In the genomic region with DNA sequence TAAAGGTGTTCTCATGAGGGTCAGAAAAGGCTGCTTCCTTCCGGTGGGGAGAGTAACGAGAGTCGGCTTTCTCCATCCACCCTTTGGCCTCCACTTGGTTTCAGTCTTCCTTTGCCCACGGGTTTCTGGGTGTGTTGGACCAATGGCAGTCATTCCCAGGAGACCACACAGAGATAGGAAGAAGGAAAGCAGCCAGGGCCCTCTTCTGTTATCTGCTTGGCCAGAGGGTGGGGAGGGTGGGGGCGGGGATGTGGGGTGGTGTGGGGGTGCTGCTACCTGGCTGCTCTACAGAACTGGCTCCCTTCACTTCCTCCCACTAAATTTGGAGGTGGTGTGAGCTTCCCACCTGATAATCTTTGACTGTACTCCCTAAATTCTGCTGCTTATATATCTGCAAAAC, we compare ENCODE assay signal across 10 mouse cellular contexts. TPM values are rescaled to one million over a fixed set of nuclear protein-coding genes. Genes with fewer than 3 reads are reported as not detected.
DNase-seq lines count a peak whose midpoint lies in the region; ATAC-seq lines count a peak whose summit lies in the region.
"Had no signal": no experiment of that assay in that cellular context is flagged by ENCODE, and none has a peak within 500 bp of the region (broad histone marks: within the 10 kb centered on the region; RNA-seq: fewer than 3 reads in every experiment).

No protein-coding gene starts in this region.

- peak; percentile 55 for ATAC-seq in intestine, embryonic 16.5 days
- ATAC-seq in midbrain, embryonic 14.5 days (ENCODE audit: low FRiP score, low TSS enrichment), result no peak
- no peak for ATAC-seq in megakaryocyte progenitor cell, adult 5-6 weeks (replicated peaks; ENCODE audit: poor library complexity)

- no peaks in the 10 kb centered on the region for H3K36me3 ChIP-seq in intestine, embryonic 16.5 days (ENCODE audit: control insufficient read depth, insufficient read depth, low read length)
- H3K36me3 ChIP-seq in midbrain, embryonic 14.5 days (ENCODE audit: control insufficient read depth, insufficient read depth, low read length), result no peaks in the 10 kb centered on the region
- H3K36me3 ChIP-seq: embryonic facial prominence, embryonic 15.5 days had no signal

- H3K27me3 ChIP-seq in intestine, embryonic 16.5 days (replicated peaks; ENCODE audit: control insufficient read depth, insufficient read depth, low read length), result no peaks in the 10 kb centered on the region
- no peaks in the 10 kb centered on the region for H3K27me3 ChIP-seq in midbrain, embryonic 14.5 days (ENCODE audit: control insufficient read depth, insufficient read depth, low read length)
- H3K27me3 ChIP-seq: embryonic facial prominence, embryonic 15.5 days had no signal

- H3K27ac ChIP-seq in intestine, embryonic 16.5 days (ENCODE audit: low read length), result peak overlapping the region; percentile 76
- no peak overlapping the region for H3K27ac ChIP-seq in midbrain, embryonic 14.5 days (replicated peaks; ENCODE audit: low read depth, low read length)
- H3K27ac ChIP-seq: embryonic facial prominence, embryonic 15.5 days had no signal

- WGBS in intestine, embryonic 16.5 days, result 18% methylated on average over 5 of the region's 5 CpGs
- 24% methylated on average over 5 of the region's 5 CpGs for WGBS in midbrain, embryonic 14.5 days

- H3K4me2 ChIP-seq in intestine, embryonic 16.5 days (ENCODE audit: low read depth, low read length), result peak overlapping the region; percentile 96
- peak overlapping the region; percentile 80; the same call in 1 of the 2 replicates for H3K4me2 ChIP-seq in midbrain, embryonic 14.5 days (ENCODE audit: low read length)

- no peaks in the 10 kb centered on the region for H3K9me3 ChIP-seq in intestine, embryonic 16.5 days (ENCODE audit: control insufficient read depth, low read length)
- no peaks in the 10 kb centered on the region for H3K9me3 ChIP-seq in midbrain, embryonic 14.5 days (ENCODE audit: control insufficient read depth, low read length)
- H3K9me3 ChIP-seq: embryonic facial prominence, embryonic 15.5 days had no signal

- 0 out of 2 replicates have a peak overlapping the region, but pooled peaks have one; percentile 9 for H3K4me3 ChIP-seq in intestine, embryonic 16.5 days (ENCODE audit: low read length)
- no peak overlapping the region for H3K4me3 ChIP-seq in midbrain, embryonic 14.5 days (replicated peaks; ENCODE audit: low read depth, low read length)

- 0 out of 2 replicates have a peak, but pooled peaks cover 5% of the 10 kb centered on the region for H3K4me1 ChIP-seq in intestine, embryonic 16.5 days (ENCODE audit: control insufficient read depth, insufficient read depth, low read length)
- H3K4me1 ChIP-seq in midbrain, embryonic 14.5 days (ENCODE audit: control insufficient read depth, insufficient read depth, low read length), result peaks cover 11% of the 10 kb centered on the region

- DNase-seq in heart, adult 11 months, result peak; percentile 94
- DNase-seq in heart, postnatal 4 days, result no peak
- DNase-seq in heart, adult 9 months (ENCODE audit: low spot score in 2 of 2), result peak; percentile 15 to 26
- no peak for DNase-seq in midbrain, embryonic 14.5 days
- no peak for DNase-seq in right cerebral cortex, postnatal 36 days (ENCODE audit: low spot score in 2 of 2)
- DNase-seq in gastrocnemius, adult 8-10 months (ENCODE audit: low spot score in 2 of 2), result no peak
- DNase-seq: layer of hippocampus, postnatal 36 days had no signal

- no peak overlapping the region for H3K9ac ChIP-seq in intestine, embryonic 16.5 days (ENCODE audit: low read depth, low read length)
- H3K9ac ChIP-seq in midbrain, embryonic 14.5 days (replicated peaks; ENCODE audit: low read length), result no peak overlapping the region
- H3K9ac ChIP-seq: embryonic facial prominence, embryonic 15.5 days had no signal

RNA-seq across cellular contexts. Expression of gene Rragd, which starts 1.2 kb away (rescaled TPM):
- total RNA-seq in heart, postnatal 4 days (2021), result 10 to 100 TPM; 81.7 to 84.3 TPM
- polyA plus RNA-seq in intestine, embryonic 16.5 days (2015; fragmentation: Nextera tagmentation; extraction: Ambion mirVana), result 28.0 and 30.1 TPM in 2 replicates
- polyA plus RNA-seq in midbrain, embryonic 14.5 days (2014; fragmentation: Nextera tagmentation; extraction: Ambion mirVana), result 29.1 and 34.4 TPM in 2 replicates
- not detected in 2 replicates for total RNA-seq in megakaryocyte progenitor cell, adult 5-6 weeks (2015)
- 0.10 TPM in 1 of 2 replicates, not detected in the other for total RNA-seq in megakaryocyte progenitor cell, adult 5-6 weeks (2017)
- total RNA-seq in gastrocnemius, adult 8-10 months (2022), result 100 to 1,000 TPM; 200 to 232 (median 207) TPM

RNA-seq across cellular contexts. Expression of gene Ankrd6, which starts 31.0 kb away (rescaled TPM):
- 1 to 10 TPM; 7.2 to 8.2 TPM for total RNA-seq in heart, postnatal 4 days (2021)
- 2.8 and 2.9 TPM in 2 replicates for polyA plus RNA-seq in intestine, embryonic 16.5 days (2015; fragmentation: Nextera tagmentation; extraction: Ambion mirVana)
- 25.4 and 31.3 TPM in 2 replicates for polyA plus RNA-seq in midbrain, embryonic 14.5 days (2014; fragmentation: Nextera tagmentation; extraction: Ambion mirVana)
- total RNA-seq in megakaryocyte progenitor cell, adult 5-6 weeks (2015), result 0.59 and 0.76 TPM in 2 replicates
- 0.92 and 0.95 TPM in 2 replicates for total RNA-seq in megakaryocyte progenitor cell, adult 5-6 weeks (2017)
- total RNA-seq in gastrocnemius, adult 8-10 months (2022), result 1 to 10 TPM; 3.8 to 5.9 (median 4.8) TPM

RNA-seq across cellular contexts. Expression of gene Ube2j1, which starts 49.6 kb away (rescaled TPM):
- total RNA-seq in heart, postnatal 4 days (2021), result 10 to 100 TPM; 44.9 to 46.6 TPM
- 43.0 and 44.9 TPM in 2 replicates for polyA plus RNA-seq in intestine, embryonic 16.5 days (2015; fragmentation: Nextera tagmentation; extraction: Ambion mirVana)
- 49.7 and 61.6 TPM in 2 replicates for polyA plus RNA-seq in midbrain, embryonic 14.5 days (2014; fragmentation: Nextera tagmentation; extraction: Ambion mirVana)
- total RNA-seq in megakaryocyte progenitor cell, adult 5-6 weeks (2015), result 52.8 and 54.9 TPM in 2 replicates
- total RNA-seq in megakaryocyte progenitor cell, adult 5-6 weeks (2017), result 48.5 and 48.9 TPM in 2 replicates
- 10 to 100 TPM; 43.6 to 53.6 (median 49.1) TPM for total RNA-seq in gastrocnemius, adult 8-10 months (2022)

Comparison
In these comparisons a context has a peak if more than half of its experiments do, and no peak if none do; other contexts are left out.
1. DNase-seq: peak in heart, adult 11 months (single experiment) and heart, adult 9 months (2 of 2); none in heart, postnatal 4 days (single experiment), midbrain, embryonic 14.5 days (single experiment), right cerebral cortex, postnatal 36 days (0 of 2) and gastrocnemius, adult 8-10 months (0 of 2).
2. RNA of gene Rragd, which starts 1.2 kb away (total RNA-seq): 200 to 232 TPM in gastrocnemius, adult 8-10 months and 81.7 to 84.3 TPM in heart, postnatal 4 days; 0.10 TPM in megakaryocyte progenitor cell, adult 5-6 weeks; every median in the first group is over 10 times any median in the second.